Mouse (Mus musculus): Measurements from ENCODE around the gene Ptgr1. TPM values are rescaled to one million over a fixed set of nuclear protein-coding genes. Genes with fewer than 3 reads are reported as not detected.

Ptgr1 gene
- 14.1 and 15.0 TPM in 2 replicates for polyA plus RNA-seq (2016; fragmentation: Nextera tagmentation; extraction: Ambion mirVana)

DNA sequence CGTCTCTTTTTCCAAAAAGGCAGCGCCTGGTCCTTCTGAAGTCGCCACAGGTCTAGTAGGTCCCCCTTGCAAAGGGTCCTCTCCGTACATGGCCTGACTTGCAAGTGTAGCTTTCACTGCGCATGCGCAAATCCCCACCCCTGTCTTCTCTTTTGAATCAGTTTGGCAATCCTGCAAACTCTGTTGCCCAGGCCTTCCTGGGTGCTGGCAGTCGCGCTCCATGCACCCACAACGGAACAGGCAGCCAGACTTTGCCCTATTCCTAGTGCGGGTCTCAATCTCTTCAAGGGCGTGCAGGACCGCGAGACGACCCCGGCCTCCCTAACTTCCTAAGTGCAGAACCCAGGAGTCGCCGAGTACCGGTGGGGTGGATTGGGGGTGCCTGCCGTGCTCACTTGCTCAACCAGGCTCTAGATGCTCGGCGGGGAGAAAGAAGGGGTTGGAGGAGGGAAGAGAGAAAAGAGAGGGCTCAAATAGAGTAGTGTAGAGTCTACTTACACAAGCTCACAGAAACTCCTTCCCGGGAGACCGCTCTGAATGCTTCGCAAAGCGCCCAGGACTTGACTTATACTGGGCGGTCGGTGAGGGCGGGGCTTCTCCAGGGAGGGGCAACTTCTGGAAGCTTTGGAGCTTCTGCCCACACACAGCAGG is at the start of gene Ptgr1:
Gene Ptgr1 (minus strand): TSS at position 580 of the 651 bp plus-strand sequence.
- H3K36me3 ChIP-seq: no peaks in the 10 kb centered on the region
- peak within 1 kb of the TSS; percentile 70 for H3K4me3 ChIP-seq
- WGBS (ENCODE audit: insufficient replicate concordance): 2% methylated on average over 28 of the region's 28 CpGs
- peak; percentile 73 for ATAC-seq
- H3K4me1 ChIP-seq: peaks cover 61% of the 10 kb centered on the region
- H3K9me3 ChIP-seq (replicated peaks): no peaks in the 10 kb centered on the region
- peak within 1 kb of the TSS; percentile 94 for H3K4me2 ChIP-seq
- H3K27ac ChIP-seq: peak within 1 kb of the TSS; percentile 59
- no peaks in the 10 kb centered on the region for H3K27me3 ChIP-seq (replicated peaks)
- H3K9ac ChIP-seq: peak within 1 kb of the TSS; percentile 62

DNA sequence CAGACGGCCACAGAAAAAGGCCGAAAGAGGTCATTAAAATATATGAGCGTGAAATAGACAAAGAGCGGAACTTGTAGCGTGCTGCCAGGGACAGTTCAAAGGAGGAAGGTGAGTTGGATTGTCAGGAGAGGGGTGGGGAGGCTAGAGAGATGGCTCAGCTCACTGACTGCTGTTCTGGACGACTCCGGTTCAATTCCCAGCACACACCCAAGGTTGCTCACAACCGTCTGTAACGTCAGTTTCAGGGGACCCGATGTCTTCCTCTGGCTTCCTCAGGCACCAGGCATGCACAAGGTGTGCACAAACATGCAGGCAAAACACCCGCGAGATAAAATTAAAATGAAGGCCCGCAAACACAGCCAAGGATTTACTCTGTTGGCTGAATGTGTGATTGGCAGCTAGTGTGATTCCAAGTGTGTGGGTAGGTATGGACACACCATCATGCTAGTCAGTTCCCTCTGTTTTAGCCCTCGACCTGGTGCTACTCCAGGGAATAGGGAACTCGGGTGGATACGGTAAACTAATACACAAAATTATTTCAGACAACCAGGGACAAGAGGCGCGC is 48.9 kb upstream of the Ptgr1 start:
- Histone ChIP-seq H3K9ac (peak overlapping the region; percentile 81; the same call in 1 of the 2 replicates), H3K27ac (no peak overlapping the region), H3K4me2 (peak overlapping the region; percentile 97), H3K36me3 (no peaks in the 10 kb centered on the region), H3K27me3 (replicated peaks) (no peaks in the 10 kb centered on the region), H3K4me1 (peaks cover 18% of the 10 kb centered on the region), H3K9me3 (replicated peaks) (no peaks in the 10 kb centered on the region), H3K4me3 (peak overlapping the region; percentile 81)
- WGBS (ENCODE audit: insufficient replicate concordance): 63% methylated on average over 18 of the region's 18 CpGs
- no peak for ATAC-seq

DNA sequence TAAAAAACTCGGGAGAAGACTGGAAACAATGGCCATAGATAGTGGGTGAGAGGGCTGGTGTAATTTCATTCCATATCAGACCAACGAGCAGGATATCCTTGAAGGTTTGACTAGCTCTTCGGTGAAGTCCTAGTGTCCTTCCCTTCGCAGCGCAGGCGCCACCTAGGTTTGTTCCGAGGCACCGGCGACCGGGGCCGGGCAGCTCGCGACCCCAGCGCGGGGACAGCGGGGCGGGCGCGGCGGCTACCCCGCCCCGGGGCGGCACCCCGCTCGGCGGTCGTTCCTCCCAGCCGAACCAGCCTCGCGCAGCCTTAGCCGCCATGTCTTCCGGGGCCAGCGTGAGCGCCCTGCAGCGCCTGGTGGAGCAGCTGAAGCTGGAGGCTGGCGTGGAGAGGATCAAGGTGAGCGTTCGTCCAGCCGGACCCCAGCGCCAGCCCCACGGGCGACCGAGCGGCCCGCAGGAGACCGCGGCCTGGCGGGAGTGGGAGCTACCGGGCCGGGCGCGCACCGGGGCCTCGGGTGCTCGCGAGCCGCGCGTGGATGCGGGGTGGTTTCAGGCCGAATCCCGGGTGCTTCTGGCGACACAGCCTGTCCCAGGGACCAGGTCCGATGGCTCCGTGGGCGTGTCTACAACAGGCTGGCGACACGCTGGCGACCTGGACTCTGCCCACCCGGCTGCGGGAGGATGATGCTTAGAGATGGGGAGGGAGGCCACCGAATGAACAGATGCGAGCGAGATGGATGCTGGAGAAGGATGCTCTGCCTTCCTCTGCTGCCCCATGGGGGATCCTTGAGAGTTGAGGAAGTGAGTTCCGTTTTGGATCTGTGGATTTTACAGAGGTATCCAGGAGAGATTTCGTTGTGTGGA is 48.2 kb upstream of the Ptgr1 start, which contains the start of gene Gng10:
Gene Gng10 (plus strand): TSS at position 171 of the 868 bp plus-strand sequence.
- H3K27ac ChIP-seq: peak within 1 kb of the TSS; percentile 63
- no peaks in the 10 kb centered on the region for H3K9me3 ChIP-seq (replicated peaks)
- ATAC-seq: peak; percentile 84
- H3K9ac ChIP-seq: peak within 1 kb of the TSS; percentile 81
- no peaks in the 10 kb centered on the region for H3K27me3 ChIP-seq (replicated peaks)
- peak within 1 kb of the TSS; percentile 81 for H3K4me3 ChIP-seq
- peak within 1 kb of the TSS; percentile 97 for H3K4me2 ChIP-seq
- peaks cover 18% of the 10 kb centered on the region for H3K4me1 ChIP-seq
- H3K36me3 ChIP-seq: no peaks in the 10 kb centered on the region
- WGBS (ENCODE audit: insufficient replicate concordance): 4% methylated on average over 76 of the region's 76 CpGs

DNA sequence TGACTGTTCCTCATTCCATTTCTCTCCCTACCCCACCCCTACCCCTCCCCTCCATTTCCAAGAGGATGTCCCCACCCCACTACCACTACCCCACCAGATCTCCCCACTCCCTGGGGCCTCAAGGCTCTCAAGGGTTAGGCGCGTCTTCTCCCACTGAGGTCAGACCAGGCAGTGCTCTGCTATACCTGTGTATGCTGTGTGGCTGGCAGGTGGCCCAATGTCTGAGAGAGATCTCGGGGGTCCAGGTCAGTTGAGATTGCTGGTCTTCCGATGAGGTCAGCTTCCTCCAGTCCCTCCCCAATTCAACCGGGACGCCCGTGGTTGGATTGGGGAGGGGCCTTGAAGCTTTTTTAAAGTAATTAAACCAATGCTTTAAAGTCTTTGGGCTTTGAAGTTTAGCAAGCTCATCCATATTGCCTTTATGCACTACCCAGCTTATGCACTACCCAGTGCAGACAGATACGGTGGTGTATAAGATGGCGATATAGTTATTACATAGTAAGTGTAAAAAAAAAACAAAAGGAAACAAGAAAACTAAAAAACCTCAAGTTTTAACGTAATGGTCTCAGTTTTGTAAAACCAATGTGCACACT is 47.5 kb upstream of the Ptgr1 start:
- Histone ChIP-seq H3K9ac (peak overlapping the region; percentile 81), H3K4me2 (peak overlapping the region; percentile 97), H3K36me3 (no peaks in the 10 kb centered on the region), H3K27me3 (replicated peaks) (no peaks in the 10 kb centered on the region), H3K4me3 (peak overlapping the region; percentile 81), H3K27ac (no peak overlapping the region), H3K4me1 (peaks cover 18% of the 10 kb centered on the region), H3K9me3 (replicated peaks) (no peaks in the 10 kb centered on the region)
- ATAC-seq: no peak
- WGBS (ENCODE audit: insufficient replicate concordance): 71% methylated on average over 10 of the region's 10 CpGs

DNA sequence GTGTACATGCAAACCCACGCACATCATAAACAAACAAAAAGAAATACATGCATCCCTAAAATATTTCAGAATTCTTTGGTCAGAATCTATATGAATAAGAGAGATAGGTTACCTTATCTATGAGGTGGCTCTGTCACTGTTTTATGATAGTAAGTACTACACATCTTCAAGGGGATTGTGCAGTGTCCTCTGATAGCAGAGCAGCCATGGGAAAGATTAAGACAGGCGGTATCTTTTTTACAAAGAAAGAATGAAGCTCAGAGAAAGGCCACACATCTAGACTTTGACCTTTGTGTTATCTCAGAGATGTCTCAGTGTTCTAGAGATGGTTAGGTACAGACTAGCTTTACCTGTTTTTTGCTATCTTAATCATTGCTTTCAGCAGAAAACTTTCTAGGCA is 30.0 kb upstream of the Ptgr1 start:
- 59% methylated on average over 2 of the region's 2 CpGs for WGBS (ENCODE audit: insufficient replicate concordance)
- H3K4me1 ChIP-seq: peaks cover 10% of the 10 kb centered on the region
- 0 out of 2 replicates have a peak, but pooled peaks have one; percentile 40 for ATAC-seq

DNA sequence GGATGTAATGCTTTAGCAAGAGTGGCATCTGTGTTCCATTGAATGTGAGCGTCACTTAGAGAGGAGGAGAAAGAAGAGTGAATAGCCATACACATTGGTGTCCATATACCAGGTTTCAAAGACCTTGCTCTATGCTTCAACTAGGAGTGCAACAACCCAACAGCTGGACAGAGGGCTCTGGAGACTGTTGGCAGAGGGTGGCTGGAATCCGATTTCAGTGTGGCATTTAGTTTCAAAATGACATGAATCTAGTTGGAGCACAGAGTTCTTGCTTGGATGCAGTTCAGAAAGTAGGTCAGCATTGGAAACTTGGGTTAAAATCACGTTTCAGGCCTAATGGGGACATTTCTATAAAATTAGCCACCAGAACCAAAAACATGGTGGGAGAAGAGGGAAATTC is 28.3 kb upstream of the Ptgr1 start:
- Histone ChIP-seq H3K4me1 (peaks cover 28% of the 10 kb centered on the region), H3K9me3 (replicated peaks) (no peaks in the 10 kb centered on the region), H3K36me3 (peaks cover 32% of the 10 kb centered on the region), H3K27me3 (replicated peaks) (no peaks in the 10 kb centered on the region), H3K4me2 (no peak overlapping the region), H3K4me3 (no peak overlapping the region), H3K27ac (no peak overlapping the region), H3K9ac (no peak overlapping the region)
- 84% methylated on average over 3 of the region's 3 CpGs for WGBS (ENCODE audit: insufficient replicate concordance)
- no peak for ATAC-seq

More for the DNA sequence above, 30.0 kb upstream of the Ptgr1 start:
- no peak overlapping the region for H3K4me3 ChIP-seq
- peaks cover 46% of the 10 kb centered on the region for H3K36me3 ChIP-seq
- no peaks in the 10 kb centered on the region for H3K27me3 ChIP-seq (replicated peaks)
- H3K27ac ChIP-seq: no peak overlapping the region
- H3K9ac ChIP-seq: no peak overlapping the region
- no peaks in the 10 kb centered on the region for H3K9me3 ChIP-seq (replicated peaks)
- H3K4me2 ChIP-seq: no peak overlapping the region

DNA sequence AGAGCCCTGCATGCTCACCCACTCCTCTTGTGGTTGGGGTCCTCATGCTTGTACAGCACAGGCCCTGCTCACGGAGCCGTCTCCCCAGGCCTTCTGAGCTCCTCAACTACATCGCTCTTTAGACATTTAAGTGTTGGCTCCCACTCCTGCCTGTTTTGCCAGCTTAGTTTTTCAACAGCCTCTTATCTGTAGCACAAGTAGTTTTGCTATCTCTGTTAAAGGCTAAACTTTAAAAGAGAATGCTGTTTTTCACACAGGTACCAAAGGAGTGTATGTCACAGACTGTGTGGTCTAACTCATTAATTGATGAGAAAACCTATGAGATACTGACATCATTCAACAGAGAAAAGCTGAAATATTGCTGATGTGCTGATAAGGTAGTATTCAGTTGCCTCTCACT is 24.5 kb upstream of the Ptgr1 start:
- peaks cover 51% of the 10 kb centered on the region for H3K4me1 ChIP-seq
- no peaks in the 10 kb centered on the region for H3K9me3 ChIP-seq (replicated peaks)
- H3K4me2 ChIP-seq: no peak overlapping the region
- no peaks in the 10 kb centered on the region for H3K27me3 ChIP-seq (replicated peaks)
- H3K36me3 ChIP-seq: peaks cover 8% of the 10 kb centered on the region; the same call in 1 of the 2 replicates
- ATAC-seq: 0 out of 2 replicates have a peak, but pooled peaks have one; percentile 21
- 54% methylated on average over 3 of the region's 3 CpGs for WGBS (ENCODE audit: insufficient replicate concordance)
- peak overlapping the region; percentile 42; the same call in 1 of the 2 replicates for H3K27ac ChIP-seq
- H3K4me3 ChIP-seq: no peak overlapping the region
- H3K9ac ChIP-seq: no peak overlapping the region

DNA sequence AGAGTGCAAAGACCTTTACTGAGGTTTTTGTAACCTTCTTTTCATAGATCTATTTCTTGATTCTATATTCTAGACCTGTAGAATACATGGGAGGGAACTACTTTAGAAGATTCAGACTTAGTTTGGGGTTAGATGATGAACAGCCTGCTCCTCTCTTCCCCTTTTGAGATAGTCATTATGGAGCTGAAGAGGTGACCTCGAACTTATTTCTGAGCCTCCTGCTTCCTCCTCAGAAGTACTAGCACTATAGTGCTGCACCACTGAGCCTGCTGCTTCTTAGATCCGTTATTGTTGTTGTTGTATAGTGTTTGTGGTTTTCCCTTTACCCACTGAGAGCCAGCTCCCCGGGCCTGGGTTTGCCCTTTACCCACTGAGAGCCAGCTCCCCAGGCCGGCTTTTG is 22.8 kb upstream of the Ptgr1 start:
- Histone ChIP-seq H3K4me2 (no peak overlapping the region), H3K9me3 (replicated peaks) (no peaks in the 10 kb centered on the region), H3K4me3 (no peak overlapping the region), H3K27ac (no peak overlapping the region), H3K36me3 (peaks cover 8% of the 10 kb centered on the region; the same call in 1 of the 2 replicates), H3K27me3 (replicated peaks) (no peaks in the 10 kb centered on the region), H3K4me1 (peaks cover 67% of the 10 kb centered on the region), H3K9ac (no peak overlapping the region)
- no peak for ATAC-seq
- 31% methylated on average over 4 of the region's 4 CpGs for WGBS (ENCODE audit: insufficient replicate concordance)

DNA sequence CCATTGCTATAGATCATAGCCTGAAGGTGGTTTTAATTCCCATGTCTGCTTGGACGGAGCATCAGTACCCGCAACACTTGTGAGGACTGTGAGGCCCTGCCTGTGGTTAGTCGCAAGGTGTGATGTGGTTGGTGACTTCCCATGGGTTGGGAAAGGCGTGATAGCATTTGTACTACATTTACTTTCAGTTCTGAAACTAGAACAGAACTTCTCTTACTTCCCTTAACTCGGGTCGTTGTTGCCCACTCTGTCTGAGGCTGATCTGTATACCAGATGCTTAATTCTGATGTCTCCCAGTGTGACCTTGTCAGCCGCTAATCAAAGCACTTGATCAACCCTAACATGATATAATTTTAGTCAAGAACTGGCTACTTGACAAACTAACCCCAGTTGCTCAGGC is 22.3 kb upstream of the Ptgr1 start:
- ATAC-seq: no peak
- Histone ChIP-seq H3K4me2 (0 out of 2 replicates have a peak overlapping the region, but pooled peaks have one; percentile 5), H3K27ac (no peak overlapping the region), H3K9ac (no peak overlapping the region), H3K4me3 (no peak overlapping the region), H3K36me3 (peaks cover 7% of the 10 kb centered on the region; the same call in 1 of the 2 replicates), H3K9me3 (replicated peaks) (no peaks in the 10 kb centered on the region), H3K27me3 (replicated peaks) (no peaks in the 10 kb centered on the region), H3K4me1 (peaks cover 72% of the 10 kb centered on the region)
- WGBS (ENCODE audit: insufficient replicate concordance): 38% methylated on average over 7 of the region's 7 CpGs

DNA sequence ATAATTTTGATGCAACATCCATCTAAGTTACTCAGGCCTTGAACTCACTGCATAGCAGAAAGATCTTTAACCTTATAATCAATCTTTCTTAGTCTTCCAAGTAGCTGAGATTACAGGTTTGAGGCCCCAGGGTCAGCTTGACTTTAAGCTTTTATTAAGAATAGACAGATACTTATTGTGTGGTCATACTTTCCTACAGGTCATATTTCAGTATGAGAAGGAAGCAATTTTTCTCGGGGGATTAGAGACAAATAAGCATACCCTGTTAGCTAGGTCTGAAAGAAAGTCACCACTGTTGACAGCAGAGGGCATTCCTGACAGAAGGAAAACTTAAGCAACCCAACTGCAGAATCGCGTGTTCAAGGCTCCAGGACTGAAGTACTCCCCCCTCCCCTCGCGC is 21.1 kb upstream of the Ptgr1 start:
- Histone ChIP-seq H3K9ac (no peak overlapping the region), H3K4me2 (no peak overlapping the region), H3K9me3 (replicated peaks) (no peaks in the 10 kb centered on the region), H3K27me3 (replicated peaks) (no peaks in the 10 kb centered on the region), H3K36me3 (no peaks in the 10 kb centered on the region), H3K27ac (no peak overlapping the region), H3K4me1 (peaks cover 80% of the 10 kb centered on the region), H3K4me3 (no peak overlapping the region)
- 80% methylated on average over 5 of the region's 5 CpGs for WGBS (ENCODE audit: insufficient replicate concordance)
- no peak for ATAC-seq

DNA sequence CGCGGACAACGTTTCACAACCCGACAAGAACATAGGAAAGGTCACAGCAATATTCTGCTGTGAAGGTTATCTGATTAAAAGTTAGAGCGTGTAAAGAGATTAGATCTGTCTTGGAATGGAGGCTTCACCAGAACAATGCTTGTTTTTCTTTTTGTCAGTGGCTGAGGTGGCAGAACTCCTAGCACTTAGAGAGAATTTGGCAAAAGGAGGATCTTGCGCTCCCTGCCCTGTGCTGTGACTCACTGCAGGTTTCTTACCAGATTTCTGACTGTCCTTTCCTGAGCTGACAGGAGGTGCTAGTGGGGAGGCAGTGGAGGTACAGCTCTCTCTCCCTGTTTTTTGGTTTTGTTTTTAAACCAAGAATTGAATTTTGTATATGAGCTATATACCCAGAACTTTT is 20.1 kb upstream of the Ptgr1 start:
- H3K4me3 ChIP-seq: no peak overlapping the region
- H3K9ac ChIP-seq: no peak overlapping the region
- H3K4me2 ChIP-seq: no peak overlapping the region
- 75% methylated on average over 6 of the region's 6 CpGs for WGBS (ENCODE audit: insufficient replicate concordance)
- H3K4me1 ChIP-seq: peaks cover 86% of the 10 kb centered on the region
- H3K9me3 ChIP-seq (replicated peaks): no peaks in the 10 kb centered on the region
- no peaks in the 10 kb centered on the region for H3K27me3 ChIP-seq (replicated peaks)
- no peaks in the 10 kb centered on the region for H3K36me3 ChIP-seq
- no peak for ATAC-seq
- H3K27ac ChIP-seq: no peak overlapping the region
